Mouse (Mus musculus): ENCODE results near the gene Wdfy2. TPM values are rescaled to one million over a fixed set of nuclear protein-coding genes. Genes with fewer than 3 reads are reported as not detected.

Wdfy2 gene
- polyA plus RNA-seq, 1 experiment from 2014 or later: 8.5 TPM

DNA sequence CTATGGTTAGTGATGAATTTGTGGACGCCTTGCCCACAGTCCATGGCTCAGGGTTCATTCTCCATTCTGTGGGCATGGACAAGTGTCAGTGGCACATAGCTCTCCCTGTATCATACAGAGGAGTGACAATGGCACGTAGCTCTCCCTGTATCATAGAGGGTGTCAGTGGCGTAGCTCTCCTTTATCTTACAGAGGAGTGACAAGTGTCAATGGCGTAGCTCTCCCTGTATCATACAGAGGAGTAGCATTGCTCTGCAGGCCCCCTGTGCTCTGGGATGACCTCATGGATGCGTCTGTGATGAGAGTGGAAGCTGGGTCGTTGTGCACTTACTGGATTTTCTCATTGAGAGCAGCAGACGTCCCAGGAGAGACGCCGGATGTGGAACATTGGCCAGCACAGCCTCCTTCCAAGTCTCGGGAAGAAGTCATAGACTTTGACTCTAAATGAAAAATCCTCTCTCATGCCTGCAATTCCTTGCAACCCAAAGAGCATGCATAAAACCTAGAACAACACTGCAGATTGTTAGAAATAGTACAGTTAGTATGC, 79.1 kb downstream of the Wdfy2 start:
- WGBS: 89% methylated on average over 10 of the region's 10 CpGs
- Histone ChIP-seq H3K9me3 (no peaks in the 10 kb centered on the region), H3K36me3 (no peaks in the 10 kb centered on the region), H3K27me3 (no peaks in the 10 kb centered on the region), H3K4me2 (replicated peaks) (no peak overlapping the region), H3K4me1 (peaks cover 3% of the 10 kb centered on the region; the same call in 1 of the 2 replicates), H3K27ac (replicated peaks) (no peak overlapping the region), H3K9ac (replicated peaks) (no peak overlapping the region), H3K4me3 (no peak overlapping the region)
- no peak for ATAC-seq (replicated peaks)

- Histone ChIP-seq H3K4me3 (no peak overlapping the region), H3K27ac (replicated peaks) (no peak overlapping the region), H3K9ac (replicated peaks) (no peak overlapping the region), H3K9me3 (no peaks in the 10 kb centered on the region), H3K4me2 (replicated peaks) (no peak overlapping the region), H3K27me3 (no peaks in the 10 kb centered on the region), H3K36me3 (no peaks in the 10 kb centered on the region), H3K4me1 (peaks cover 3% of the 10 kb centered on the region; the same call in 1 of the 2 replicates)
- WGBS: 72% methylated on average over 5 of the region's 5 CpGs
- no peak for ATAC-seq (replicated peaks)
Observed at GRCm38 (mm10) chr14:62921401-62921800, 83.9 kb downstream of the Wdfy2 start.

GRCm38 (mm10) chr14:62922637-62923036, 85.2 kb downstream of the Wdfy2 start:
- Histone ChIP-seq H3K36me3 (no peaks in the 10 kb centered on the region), H3K4me3 (no peak overlapping the region), H3K4me1 (peaks cover 3% of the 10 kb centered on the region; the same call in 1 of the 2 replicates), H3K9me3 (no peaks in the 10 kb centered on the region), H3K9ac (replicated peaks) (no peak overlapping the region), H3K27ac (replicated peaks) (no peak overlapping the region), H3K27me3 (no peaks in the 10 kb centered on the region), H3K4me2 (replicated peaks) (no peak overlapping the region)
- ATAC-seq (replicated peaks): no peak

DNA sequence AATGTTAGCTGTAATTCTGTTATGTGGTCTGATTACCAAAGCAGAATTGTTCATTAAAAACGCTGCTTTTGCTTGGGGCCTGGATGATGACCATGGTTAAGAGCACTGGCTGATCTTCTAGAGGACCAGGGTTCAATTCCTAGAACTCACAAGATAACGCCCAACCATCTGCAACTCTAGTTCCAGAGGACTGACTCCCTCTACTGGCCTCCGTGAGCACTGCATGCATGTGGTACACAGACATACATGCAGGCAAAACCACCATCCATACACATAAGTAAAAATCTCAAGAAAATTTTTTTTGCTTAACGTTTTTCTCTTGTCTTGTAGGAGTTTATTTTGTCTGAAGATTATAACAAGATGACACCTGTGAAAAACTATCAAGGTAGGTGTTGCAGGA, 87.3 kb downstream of the Wdfy2 start:
- Histone ChIP-seq H3K27ac (replicated peaks) (no peak overlapping the region), H3K4me1 (peaks cover 3% of the 10 kb centered on the region; the same call in 1 of the 2 replicates), H3K36me3 (0 out of 2 replicates have a peak, but pooled peaks cover 5% of the 10 kb centered on the region), H3K27me3 (no peaks in the 10 kb centered on the region), H3K9ac (replicated peaks) (no peak overlapping the region), H3K4me2 (replicated peaks) (no peak overlapping the region), H3K4me3 (no peak overlapping the region), H3K9me3 (no peaks in the 10 kb centered on the region)
- WGBS: 83% methylated on average over 4 of the region's 4 CpGs
- ATAC-seq (replicated peaks): no peak

- Histone ChIP-seq H3K9ac (replicated peaks) (no peak overlapping the region), H3K27ac (replicated peaks) (no peak overlapping the region), H3K4me3 (no peak overlapping the region), H3K4me1 (no peaks in the 10 kb centered on the region), H3K9me3 (no peaks in the 10 kb centered on the region), H3K27me3 (no peaks in the 10 kb centered on the region), H3K36me3 (0 out of 2 replicates have a peak, but pooled peaks cover 8% of the 10 kb centered on the region), H3K4me2 (replicated peaks) (no peak overlapping the region)
- no peak for ATAC-seq (replicated peaks)
- 80% methylated on average over 5 of the region's 5 CpGs for WGBS
Observed at GRCm38 (mm10) chr14:62928101-62928541, 90.6 kb downstream of the Wdfy2 start.

DNA sequence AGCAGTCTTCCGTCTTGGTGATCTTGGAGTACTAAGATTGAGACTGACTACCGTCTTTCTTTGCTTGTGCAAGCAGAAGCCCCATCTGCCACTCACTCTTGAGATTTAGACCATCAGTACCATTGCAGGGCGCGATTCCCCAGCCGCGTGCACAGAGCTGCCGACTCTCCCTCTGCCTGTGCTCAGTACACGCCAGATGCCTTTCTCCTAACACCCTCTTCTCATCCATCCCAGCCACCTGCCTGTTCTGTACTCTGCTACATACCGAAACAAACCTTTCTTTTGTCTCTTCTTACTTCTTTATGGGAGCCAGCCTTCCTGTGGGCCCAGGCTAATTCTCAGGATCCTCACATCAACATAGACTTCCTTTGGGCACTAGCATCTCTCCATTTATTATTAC, 97.9 kb downstream of the Wdfy2 start:
- no peak for ATAC-seq (replicated peaks)
- peaks cover 9% of the 10 kb centered on the region; the same call in 1 of the 2 replicates for H3K36me3 ChIP-seq
- H3K27me3 ChIP-seq: no peaks in the 10 kb centered on the region
- WGBS: 81% methylated on average over 9 of the region's 9 CpGs
- no peaks in the 10 kb centered on the region for H3K9me3 ChIP-seq
- H3K9ac ChIP-seq (replicated peaks): no peak overlapping the region
- no peak overlapping the region for H3K27ac ChIP-seq (replicated peaks)
- no peak overlapping the region for H3K4me2 ChIP-seq (replicated peaks)
- H3K4me3 ChIP-seq: no peak overlapping the region
- no peaks in the 10 kb centered on the region for H3K4me1 ChIP-seq

GRCm38 (mm10) chr14:62936631-62937380, 99.3 kb downstream of the Wdfy2 start:
- WGBS: 93% methylated on average over 6 of the region's 6 CpGs
- no peak overlapping the region for H3K4me2 ChIP-seq (replicated peaks)
- H3K9ac ChIP-seq (replicated peaks): no peak overlapping the region
- no peaks in the 10 kb centered on the region for H3K4me1 ChIP-seq
- H3K27ac ChIP-seq (replicated peaks): no peak overlapping the region
- no peak for ATAC-seq (replicated peaks)
- H3K36me3 ChIP-seq: peaks cover 6% of the 10 kb centered on the region; the same call in 1 of the 2 replicates
- no peaks in the 10 kb centered on the region for H3K9me3 ChIP-seq
- H3K27me3 ChIP-seq: no peaks in the 10 kb centered on the region
- H3K4me3 ChIP-seq: no peak overlapping the region

DNA sequence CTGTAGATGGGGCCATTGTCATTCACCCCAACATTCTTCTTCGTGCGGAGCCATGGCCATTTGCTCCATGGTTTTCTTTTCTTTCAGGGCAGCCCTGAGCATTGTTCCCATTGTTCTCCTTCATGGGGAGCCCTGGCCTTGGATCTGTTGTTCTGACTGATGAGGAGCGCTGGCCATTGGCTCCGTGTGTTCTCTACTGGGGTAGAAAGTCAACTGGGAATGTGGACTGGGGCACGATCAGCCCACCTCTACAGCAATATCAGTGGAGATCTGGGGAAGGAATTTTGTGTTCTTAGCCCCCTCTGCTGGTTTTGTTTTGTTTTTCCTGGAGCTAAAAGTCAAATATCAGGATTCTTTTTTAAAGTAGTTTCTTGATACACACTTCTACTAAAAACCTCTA, 100.2 kb downstream of the Wdfy2 start:
- H3K9me3 ChIP-seq: no peaks in the 10 kb centered on the region
- no peak overlapping the region for H3K4me2 ChIP-seq (replicated peaks)
- no peak for ATAC-seq (replicated peaks)
- no peaks in the 10 kb centered on the region for H3K27me3 ChIP-seq
- peaks cover 6% of the 10 kb centered on the region; the same call in 1 of the 2 replicates for H3K36me3 ChIP-seq
- no peaks in the 10 kb centered on the region for H3K4me1 ChIP-seq
- H3K4me3 ChIP-seq: no peak overlapping the region
- no peak overlapping the region for H3K27ac ChIP-seq (replicated peaks)
- no peak overlapping the region for H3K9ac ChIP-seq (replicated peaks)
- WGBS: 52% methylated on average over 5 of the region's 5 CpGs

DNA sequence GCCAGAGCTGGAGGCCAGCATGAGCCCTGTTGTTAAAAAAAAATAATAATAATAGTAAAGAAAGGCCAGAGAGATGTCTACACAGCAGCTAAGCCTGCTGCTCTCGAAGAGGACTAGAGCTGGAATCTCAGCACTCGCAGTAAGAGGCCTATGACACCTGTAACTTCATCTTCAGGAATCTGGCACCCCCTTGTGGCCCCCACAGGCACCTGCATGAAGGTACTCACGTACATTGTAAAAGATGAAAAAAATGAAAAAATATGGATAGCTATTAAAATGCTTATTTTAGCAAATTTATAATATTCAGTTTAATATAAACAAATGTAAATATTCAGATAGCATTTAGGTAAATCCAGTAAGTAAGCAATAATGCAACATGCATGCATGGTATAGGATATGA, 102.0 kb downstream of the Wdfy2 start:
- H3K9ac ChIP-seq (replicated peaks): no peak overlapping the region
- H3K9me3 ChIP-seq: no peaks in the 10 kb centered on the region
- ATAC-seq (replicated peaks): no peak
- H3K4me2 ChIP-seq (replicated peaks): no peak overlapping the region
- peaks cover 8% of the 10 kb centered on the region; the same call in 1 of the 2 replicates for H3K36me3 ChIP-seq
- no peak overlapping the region for H3K4me3 ChIP-seq
- H3K27ac ChIP-seq (replicated peaks): no peak overlapping the region
- H3K27me3 ChIP-seq: no peaks in the 10 kb centered on the region
- 97% methylated on average over 3 of the region's 3 CpGs for WGBS
- H3K4me1 ChIP-seq: no peaks in the 10 kb centered on the region

DNA sequence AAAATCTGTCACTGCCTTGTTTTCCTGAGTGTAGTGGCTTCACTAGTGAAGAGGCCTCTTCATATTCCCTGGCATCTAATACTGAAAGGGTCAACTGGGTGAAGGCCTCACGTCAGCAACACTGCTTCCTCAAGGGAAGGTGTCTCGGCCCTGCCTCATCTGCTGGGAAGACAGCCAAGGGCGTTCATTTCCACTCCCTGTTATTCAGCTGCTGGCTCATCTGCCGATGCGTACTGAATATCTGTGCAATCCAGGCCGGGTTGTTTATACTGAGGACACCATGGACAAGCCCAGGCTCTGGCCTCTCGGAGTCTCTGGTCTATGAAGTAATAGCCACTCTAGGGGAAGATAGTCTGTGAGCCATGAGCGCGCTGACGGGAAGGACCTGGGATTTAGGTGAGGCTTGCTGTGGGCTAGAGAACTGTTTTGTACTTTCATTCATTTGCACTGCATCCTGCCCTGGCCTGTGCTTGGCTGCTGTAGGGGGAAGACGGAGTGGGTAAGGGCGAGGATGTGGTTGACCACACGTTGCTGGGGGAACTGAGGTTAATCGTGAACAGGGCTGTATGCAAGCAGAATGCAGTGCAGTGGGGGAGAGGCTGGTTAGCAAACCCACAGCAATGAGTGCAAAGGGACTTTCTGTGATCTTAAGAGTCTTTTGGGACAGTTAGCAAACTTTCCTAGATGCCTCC, 103.1 kb downstream of the Wdfy2 start:
- H3K27ac ChIP-seq (replicated peaks): no peak overlapping the region
- no peaks in the 10 kb centered on the region for H3K27me3 ChIP-seq
- no peak overlapping the region for H3K9ac ChIP-seq (replicated peaks)
- no peak overlapping the region for H3K4me2 ChIP-seq (replicated peaks)
- no peak overlapping the region for H3K4me3 ChIP-seq
- H3K9me3 ChIP-seq: no peaks in the 10 kb centered on the region
- no peak for ATAC-seq (replicated peaks)
- 87% methylated on average over 14 of the region's 14 CpGs for WGBS
- H3K4me1 ChIP-seq: no peaks in the 10 kb centered on the region
- peaks cover 11% of the 10 kb centered on the region; the same call in 1 of the 2 replicates for H3K36me3 ChIP-seq

DNA sequence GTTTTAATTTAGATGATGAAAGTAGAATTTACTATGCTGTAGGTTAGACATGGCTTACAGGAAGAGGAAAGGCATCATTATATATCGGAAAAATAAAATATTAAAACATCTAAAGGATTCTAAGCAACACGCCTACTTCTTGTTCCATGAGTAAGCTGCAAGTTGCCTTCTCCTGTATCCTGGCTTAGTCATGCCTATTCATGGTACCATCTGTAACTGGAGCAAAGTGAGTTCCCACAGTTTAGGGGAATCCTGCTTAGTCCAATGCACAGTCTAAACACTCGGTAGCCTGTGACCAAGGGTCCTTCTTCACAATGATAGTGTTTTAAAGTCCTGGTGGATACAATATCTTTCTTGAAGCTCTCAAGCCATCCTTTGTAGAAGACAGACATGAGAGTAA, 109.3 kb downstream of the Wdfy2 start:
- ATAC-seq (replicated peaks): no peak
- H3K27me3 ChIP-seq: no peaks in the 10 kb centered on the region
- no peak overlapping the region for H3K4me3 ChIP-seq
- H3K36me3 ChIP-seq: peaks cover 8% of the 10 kb centered on the region; the same call in 1 of the 2 replicates
- no peak overlapping the region for H3K27ac ChIP-seq (replicated peaks)
- H3K4me2 ChIP-seq (replicated peaks): no peak overlapping the region
- WGBS: 95% methylated on average over 3 of the region's 3 CpGs
- no peaks in the 10 kb centered on the region for H3K4me1 ChIP-seq
- H3K9ac ChIP-seq (replicated peaks): no peak overlapping the region
- no peaks in the 10 kb centered on the region for H3K9me3 ChIP-seq

- H3K36me3 ChIP-seq: peaks cover 33% of the 10 kb centered on the region
- H3K9me3 ChIP-seq: no peaks in the 10 kb centered on the region
- no peak overlapping the region for H3K4me3 ChIP-seq
- H3K27me3 ChIP-seq: no peaks in the 10 kb centered on the region
- no peak overlapping the region for H3K27ac ChIP-seq (replicated peaks)
- WGBS: 90% methylated on average over 9 of the region's 9 CpGs
- no peak for ATAC-seq (replicated peaks)
- no peak overlapping the region for H3K4me2 ChIP-seq (replicated peaks)
- no peak overlapping the region for H3K9ac ChIP-seq (replicated peaks)
- H3K4me1 ChIP-seq: no peaks in the 10 kb centered on the region
Observed at GRCm38 (mm10) chr14:62956091-62956490, 118.6 kb downstream of the Wdfy2 start.

Measured in forebrain, embryonic 15.5 days (tissue).